Mouse (Mus musculus): ENCODE results near the gene Pramel5. TPM values are rescaled to one million over a fixed set of nuclear protein-coding genes. Genes with fewer than 3 reads are reported as not detected.
"Not testable (repeated sequence)": the region's sequence is repeated elsewhere in the genome, so short reads cannot be mapped to it uniquely, and the experiment has no call there.

The Pramel5 gene
- polyA plus RNA-seq (2012; rRNA removed) = not detected in 2 replicates

- not testable (repeated sequence) for H3K36me3 ChIP-seq (ENCODE audit: control insufficient read depth, insufficient read depth, low read length); DNase-seq (ENCODE audit: low read depth in 1 of 2, low spot score in 2 of 2); H3K4me3 ChIP-seq (ENCODE audit: extremely low read depth, insufficient read depth, insufficient read length); H3K27me3 ChIP-seq (ENCODE audit: control insufficient read depth, insufficient read depth, low read length); H3K27ac ChIP-seq (ENCODE audit: insufficient read depth, low read length); H3K4me1 ChIP-seq (ENCODE audit: control insufficient read depth, insufficient read depth, insufficient read length)
- 71% methylated on average over 1 of the region's 1 CpGs for WGBS
Observed at GRCm38 (mm10) chr4:144280388-144280787, at the start of gene Pramel5. Gene Pramel5 (minus strand): TSS chr4:144280488.

- not testable (repeated sequence) for H3K4me1 ChIP-seq (ENCODE audit: control insufficient read depth, insufficient read depth, insufficient read length); H3K4me3 ChIP-seq (ENCODE audit: extremely low read depth, insufficient read depth, insufficient read length); H3K27ac ChIP-seq (ENCODE audit: insufficient read depth, low read length); H3K27me3 ChIP-seq (ENCODE audit: control insufficient read depth, insufficient read depth, low read length); H3K36me3 ChIP-seq (ENCODE audit: control insufficient read depth, insufficient read depth, low read length); DNase-seq (ENCODE audit: low read depth in 1 of 2, low spot score in 2 of 2)
- 61% methylated on average over 4 of the region's 4 CpGs for WGBS
Observed at GRCm38 (mm10) chr4:144329949-144330348, 49.7 kb upstream of the Pramel5 start, which contains the start of gene Gm13128. Gene Gm13128 (plus strand): TSS chr4:144330249.

- H3K27ac ChIP-seq (ENCODE audit: insufficient read depth, low read length); DNase-seq (ENCODE audit: low read depth in 1 of 2, low spot score in 2 of 2); H3K4me3 ChIP-seq (ENCODE audit: extremely low read depth, insufficient read depth, insufficient read length); H3K4me1 ChIP-seq (ENCODE audit: control insufficient read depth, insufficient read depth, insufficient read length); H3K36me3 ChIP-seq (ENCODE audit: control insufficient read depth, insufficient read depth, low read length); H3K27me3 ChIP-seq (ENCODE audit: control insufficient read depth, insufficient read depth, low read length): not testable (repeated sequence)
- 78% methylated on average over 2 of the region's 2 CpGs for WGBS
Observed at GRCm38 (mm10) chr4:144312666-144313460, 32.6 kb upstream of the Pramel5 start.

- not testable (repeated sequence) for H3K27ac ChIP-seq (ENCODE audit: insufficient read depth, low read length); H3K4me1 ChIP-seq (ENCODE audit: control insufficient read depth, insufficient read depth, insufficient read length); H3K4me3 ChIP-seq (ENCODE audit: extremely low read depth, insufficient read depth, insufficient read length); H3K27me3 ChIP-seq (ENCODE audit: control insufficient read depth, insufficient read depth, low read length); H3K36me3 ChIP-seq (ENCODE audit: control insufficient read depth, insufficient read depth, low read length); DNase-seq (ENCODE audit: low read depth in 1 of 2, low spot score in 2 of 2)
- WGBS = 74% methylated on average over 1 of the region's 1 CpGs
Observed at GRCm38 (mm10) chr4:144299414-144299813, 19.1 kb upstream of the Pramel5 start.

- H3K4me3 ChIP-seq (ENCODE audit: extremely low read depth, insufficient read depth, insufficient read length); H3K27me3 ChIP-seq (ENCODE audit: control insufficient read depth, insufficient read depth, low read length); H3K36me3 ChIP-seq (ENCODE audit: control insufficient read depth, insufficient read depth, low read length); H3K27ac ChIP-seq (ENCODE audit: insufficient read depth, low read length); DNase-seq (ENCODE audit: low read depth in 1 of 2, low spot score in 2 of 2); H3K4me1 ChIP-seq (ENCODE audit: control insufficient read depth, insufficient read depth, insufficient read length): not testable (repeated sequence)
Observed at GRCm38 (mm10) chr4:144254768-144255167, 25.5 kb downstream of the Pramel5 start.

Other genes starting within 250 kb of the Pramel5 start
- not detected in 2 replicates for gene Pramel4, start 221.4 kb downstream of the Pramel5 start, polyA plus RNA-seq (2012; rRNA removed)
- not detected in 2 replicates for gene Gm13102, start 174.0 kb downstream of the Pramel5 start, polyA plus RNA-seq (2012; rRNA removed)
- gene Oog3, start 117.8 kb downstream of the Pramel5 start, polyA plus RNA-seq (2012; rRNA removed) = not detected in 2 replicates
- not detected in 2 replicates for gene Oog2, start 89.8 kb downstream of the Pramel5 start, polyA plus RNA-seq (2012; rRNA removed)
- gene C87977, start 67.2 kb downstream of the Pramel5 start, polyA plus RNA-seq (2012; rRNA removed) = not detected in 2 replicates
- gene Gm13128, start 49.8 kb upstream of the Pramel5 start, polyA plus RNA-seq (2012; rRNA removed) = not detected in 2 replicates
- gene Gm13119, start 77.5 kb upstream of the Pramel5 start, polyA plus RNA-seq (2012; rRNA removed) = not detected in 2 replicates
- gene Pramef20, start 97.4 kb upstream of the Pramel5 start, polyA plus RNA-seq (2012; rRNA removed) = not detected in 2 replicates
- gene Pramef12, start 128.0 kb upstream of the Pramel5 start, polyA plus RNA-seq (2012; rRNA removed) = not detected in 2 replicates
- not detected in 2 replicates for gene 1700012P22Rik, start 158.3 kb upstream of the Pramel5 start, polyA plus RNA-seq (2012; rRNA removed)
- not detected in 2 replicates for gene Gm9944, start 172.8 kb upstream of the Pramel5 start, polyA plus RNA-seq (2012; rRNA removed)
- not detected in 2 replicates for gene Aadacl3, start 183.3 kb upstream of the Pramel5 start, polyA plus RNA-seq (2012; rRNA removed)
- gene 9430007A20Rik, start 239.3 kb upstream of the Pramel5 start, polyA plus RNA-seq (2012; rRNA removed) = not detected in 2 replicates